Mouse (Mus musculus): ENCODE measurements around the gene Zfp750. TPM values are rescaled to one million over a fixed set of nuclear protein-coding genes. Genes with fewer than 3 reads are reported as not detected.

Zfp750 gene
- polyA plus RNA-seq, 1 experiment from 2014 or later = 33.2 TPM

GRCm38 (mm10) chr11:121536528-121536927, 17.4 kb upstream of the Zfp750 start:
- 54% methylated on average over 3 of the region's 3 CpGs for WGBS
- no peak for ATAC-seq (ENCODE audit: insufficient number of reproducible peaks, low FRiP score, low TSS enrichment, low read depth)

GRCm38 (mm10) chr11:121529747-121530146, 10.6 kb upstream of the Zfp750 start:
- H3K4me1 ChIP-seq = peaks cover 6% of the 10 kb centered on the region; the same call in 1 of the 2 replicates
- H3K27ac ChIP-seq (replicated peaks) = 0 out of 2 replicates have a peak overlapping the region, but pooled peaks have one; percentile 4
- no peaks in the 10 kb centered on the region for H3K9me3 ChIP-seq (replicated peaks)
- no peak overlapping the region for H3K9ac ChIP-seq
- H3K36me3 ChIP-seq = no peaks in the 10 kb centered on the region
- H3K4me3 ChIP-seq (replicated peaks) = no peak overlapping the region
- H3K27me3 ChIP-seq = no peaks in the 10 kb centered on the region
- WGBS = 82% methylated on average over 3 of the region's 3 CpGs
- no peak overlapping the region for H3K4me2 ChIP-seq (replicated peaks)
- ATAC-seq (ENCODE audit: insufficient number of reproducible peaks, low FRiP score, low TSS enrichment, low read depth) = no peak

More at GRCm38 (mm10) chr11:121536528-121536927, 17.4 kb upstream of the Zfp750 start:
- Histone ChIP-seq H3K27ac (replicated peaks) (no peak overlapping the region), H3K9ac (no peak overlapping the region), H3K4me1 (peaks cover 6% of the 10 kb centered on the region; the same call in 1 of the 2 replicates), H3K36me3 (0 out of 2 replicates have a peak, but pooled peaks cover 4% of the 10 kb centered on the region), H3K9me3 (replicated peaks) (no peaks in the 10 kb centered on the region), H3K27me3 (no peaks in the 10 kb centered on the region), H3K4me3 (replicated peaks) (no peak overlapping the region), H3K4me2 (replicated peaks) (no peak overlapping the region)

GRCm38 (mm10) chr11:121524191-121524590, 5.1 kb upstream of the Zfp750 start:
- Histone ChIP-seq H3K4me2 (replicated peaks) (no peak overlapping the region), H3K27me3 (no peaks in the 10 kb centered on the region), H3K9ac (no peak overlapping the region), H3K36me3 (no peaks in the 10 kb centered on the region), H3K4me3 (replicated peaks) (no peak overlapping the region), H3K4me1 (peaks cover 7% of the 10 kb centered on the region; the same call in 1 of the 2 replicates), H3K9me3 (replicated peaks) (no peaks in the 10 kb centered on the region), H3K27ac (replicated peaks) (peak overlapping the region; percentile 13; the same call in 1 of the 2 replicates)
- ATAC-seq (ENCODE audit: insufficient number of reproducible peaks, low FRiP score, low TSS enrichment, low read depth) = no peak
- WGBS = 80% methylated on average over 7 of the region's 7 CpGs

- Histone ChIP-seq H3K4me2 (replicated peaks) (no peak overlapping the region), H3K9ac (no peak overlapping the region), H3K27me3 (no peaks in the 10 kb centered on the region), H3K4me3 (replicated peaks) (no peak overlapping the region), H3K36me3 (no peaks in the 10 kb centered on the region), H3K4me1 (peaks cover 10% of the 10 kb centered on the region; the same call in 1 of the 2 replicates), H3K9me3 (replicated peaks) (no peaks in the 10 kb centered on the region), H3K27ac (replicated peaks) (no peak overlapping the region)
- no peak for ATAC-seq (ENCODE audit: insufficient number of reproducible peaks, low FRiP score, low TSS enrichment, low read depth)
- 78% methylated on average over 4 of the region's 4 CpGs for WGBS
Measured at GRCm38 (mm10) chr11:121522156-121522762, 3.1 kb upstream of the Zfp750 start.

- Histone ChIP-seq H3K4me1 (peaks cover 18% of the 10 kb centered on the region; the same call in 1 of the 2 replicates), H3K36me3 (no peaks in the 10 kb centered on the region), H3K4me3 (replicated peaks) (no peak overlapping the region), H3K27me3 (no peaks in the 10 kb centered on the region), H3K27ac (replicated peaks) (no peak overlapping the region), H3K9ac (no peak overlapping the region), H3K4me2 (replicated peaks) (no peak overlapping the region), H3K9me3 (replicated peaks) (no peaks in the 10 kb centered on the region)
- 78% methylated on average over 2 of the region's 2 CpGs for WGBS
- no peak for ATAC-seq (ENCODE audit: insufficient number of reproducible peaks, low FRiP score, low TSS enrichment, low read depth)
Measured at GRCm38 (mm10) chr11:121520761-121521160, 1.6 kb upstream of the Zfp750 start.

DNA sequence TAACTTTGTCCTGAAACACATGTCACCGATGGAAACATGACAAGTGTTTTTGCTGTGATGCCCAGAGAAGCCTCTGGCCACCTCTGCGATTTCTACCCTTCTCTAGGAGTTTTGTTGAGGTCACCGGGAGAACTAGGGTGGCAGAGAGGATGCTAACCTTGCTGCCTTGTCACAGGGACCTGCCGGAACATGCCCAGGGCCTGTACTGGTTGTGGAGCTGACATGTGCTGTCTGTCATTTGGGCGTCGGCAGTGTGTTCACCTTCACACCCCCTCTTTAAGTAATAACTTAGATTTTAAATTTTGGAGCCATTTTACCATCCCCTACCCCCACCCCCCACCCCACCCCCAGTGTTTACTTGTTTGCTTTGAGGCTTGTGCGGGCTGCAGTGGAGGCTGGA, 570 bp upstream of the Zfp750 start:
- Histone ChIP-seq H3K27me3 (no peaks in the 10 kb centered on the region), H3K36me3 (no peaks in the 10 kb centered on the region), H3K27ac (replicated peaks) (peak overlapping the region; percentile 53; the same call in 1 of the 2 replicates), H3K4me1 (peaks cover 18% of the 10 kb centered on the region; the same call in 1 of the 2 replicates), H3K4me3 (replicated peaks) (peak overlapping the region; percentile 23), H3K9me3 (replicated peaks) (no peaks in the 10 kb centered on the region), H3K9ac (no peak overlapping the region), H3K4me2 (replicated peaks) (peak overlapping the region; percentile 17; the same call in 1 of the 2 replicates)
- no peak for ATAC-seq (ENCODE audit: insufficient number of reproducible peaks, low FRiP score, low TSS enrichment, low read depth)
- 61% methylated on average over 7 of the region's 7 CpGs for WGBS

- ATAC-seq (ENCODE audit: insufficient number of reproducible peaks, low FRiP score, low TSS enrichment, low read depth) = no peak
- H3K27me3 ChIP-seq = no peaks in the 10 kb centered on the region
- H3K4me1 ChIP-seq = peaks cover 24% of the 10 kb centered on the region
- WGBS = 68% methylated on average over 17 of the region's 17 CpGs
- peak overlapping the region; percentile 69 for H3K27ac ChIP-seq (replicated peaks)
- no peak overlapping the region for H3K9ac ChIP-seq
- peak overlapping the region; percentile 10; the same call in 1 of the 2 replicates for H3K4me2 ChIP-seq (replicated peaks)
- peaks cover 2% of the 10 kb centered on the region; the same call in 1 of the 2 replicates for H3K36me3 ChIP-seq
- no peaks in the 10 kb centered on the region for H3K9me3 ChIP-seq (replicated peaks)
- peak overlapping the region; percentile 23 for H3K4me3 ChIP-seq (replicated peaks)
Measured at GRCm38 (mm10) chr11:121517687-121518465, 1.3 kb downstream of the Zfp750 start.

GRCm38 (mm10) chr11:121516906-121517305, 2.2 kb downstream of the Zfp750 start:
- no peaks in the 10 kb centered on the region for H3K9me3 ChIP-seq (replicated peaks)
- H3K4me1 ChIP-seq = peaks cover 28% of the 10 kb centered on the region
- H3K27me3 ChIP-seq = no peaks in the 10 kb centered on the region
- H3K9ac ChIP-seq = no peak overlapping the region
- no peak for ATAC-seq (ENCODE audit: insufficient number of reproducible peaks, low FRiP score, low TSS enrichment, low read depth)
- H3K27ac ChIP-seq (replicated peaks) = peak overlapping the region; percentile 69; the same call in 1 of the 2 replicates
- WGBS = 73% methylated on average over 3 of the region's 3 CpGs
- no peak overlapping the region for H3K4me3 ChIP-seq (replicated peaks)
- H3K36me3 ChIP-seq = peaks cover 3% of the 10 kb centered on the region; the same call in 1 of the 2 replicates
- H3K4me2 ChIP-seq (replicated peaks) = 0 out of 2 replicates have a peak overlapping the region, but pooled peaks have one; percentile 10

DNA sequence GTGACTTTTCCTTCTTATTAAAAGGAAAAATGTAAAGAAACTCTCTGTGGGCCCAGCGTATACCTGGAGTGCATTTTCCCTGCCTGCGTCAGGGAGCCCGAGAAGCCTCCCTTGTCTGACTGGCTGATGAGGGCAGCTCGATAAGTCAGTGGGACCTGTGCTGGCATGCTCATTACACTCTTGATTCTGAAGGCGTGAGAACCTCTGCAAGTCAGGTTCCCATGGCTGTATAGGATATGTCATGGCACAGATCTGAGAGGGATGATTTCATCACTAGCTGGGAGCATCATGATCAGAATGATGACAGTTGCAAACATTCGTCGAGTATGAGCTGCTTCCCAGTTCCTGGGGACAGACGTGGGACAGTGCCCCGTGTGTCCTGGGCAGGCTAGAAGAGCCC, 3.1 kb downstream of the Zfp750 start:
- peaks cover 28% of the 10 kb centered on the region for H3K4me1 ChIP-seq
- WGBS = 63% methylated on average over 9 of the region's 9 CpGs
- H3K27me3 ChIP-seq = no peaks in the 10 kb centered on the region
- H3K27ac ChIP-seq (replicated peaks) = peak overlapping the region; percentile 69
- peak overlapping the region; percentile 9; the same call in 1 of the 2 replicates for H3K4me3 ChIP-seq (replicated peaks)
- no peaks in the 10 kb centered on the region for H3K9me3 ChIP-seq (replicated peaks)
- peaks cover 3% of the 10 kb centered on the region; the same call in 1 of the 2 replicates for H3K36me3 ChIP-seq
- H3K4me2 ChIP-seq (replicated peaks) = no peak overlapping the region
- ATAC-seq (ENCODE audit: insufficient number of reproducible peaks, low FRiP score, low TSS enrichment, low read depth) = no peak
- no peak overlapping the region for H3K9ac ChIP-seq

- Histone ChIP-seq H3K27me3 (no peaks in the 10 kb centered on the region), H3K36me3 (peaks cover 3% of the 10 kb centered on the region; the same call in 1 of the 2 replicates), H3K4me3 (replicated peaks) (no peak overlapping the region), H3K4me2 (replicated peaks) (no peak overlapping the region), H3K9me3 (replicated peaks) (no peaks in the 10 kb centered on the region), H3K27ac (replicated peaks) (0 out of 2 replicates have a peak overlapping the region, but pooled peaks have one; percentile 0), H3K4me1 (peaks cover 18% of the 10 kb centered on the region), H3K9ac (no peak overlapping the region)
- 78% methylated on average over 8 of the region's 8 CpGs for WGBS
- no peak for ATAC-seq (ENCODE audit: insufficient number of reproducible peaks, low FRiP score, low TSS enrichment, low read depth)
Measured at GRCm38 (mm10) chr11:121512896-121513572, 6.1 kb downstream of the Zfp750 start.
